Mouse (Mus musculus) adrenal gland (tissue): ENCODE measurements around the gene Btg1.

Source experiments
- intact Hi-C: fragments of 180-260 bp; cut with DNase I; formaldehyde crosslinking; loops from one replicate; pipeline ENCODE4 v1.15.1; 2025

Btg1 gene

GRCm38 (mm10) chr10:96628913-96629199 lies 12.1 kb downstream of the Btg1 start:
- intact Hi-C loops = no loop called here

DNA sequence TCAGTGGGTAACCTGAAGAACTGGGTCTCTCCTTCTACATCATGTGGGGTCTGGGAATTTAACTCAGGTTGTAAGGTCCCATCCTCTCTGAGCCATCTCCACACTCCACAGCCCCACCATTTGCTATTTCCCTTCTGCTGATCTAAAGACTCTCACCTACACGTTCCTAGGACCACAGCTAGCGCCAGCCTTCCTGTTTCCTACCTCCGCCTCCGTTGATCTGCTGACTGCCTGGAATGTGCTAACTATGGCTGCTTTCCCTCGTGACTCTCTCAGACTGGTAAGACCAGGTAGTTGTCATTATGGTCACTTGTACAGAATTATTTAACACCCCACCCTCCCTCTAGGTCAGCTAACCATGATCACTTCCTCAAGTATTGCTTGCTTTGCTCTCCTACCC lies 13.3 kb downstream of the Btg1 start:
- intact Hi-C loops = no loop called here

DNA sequence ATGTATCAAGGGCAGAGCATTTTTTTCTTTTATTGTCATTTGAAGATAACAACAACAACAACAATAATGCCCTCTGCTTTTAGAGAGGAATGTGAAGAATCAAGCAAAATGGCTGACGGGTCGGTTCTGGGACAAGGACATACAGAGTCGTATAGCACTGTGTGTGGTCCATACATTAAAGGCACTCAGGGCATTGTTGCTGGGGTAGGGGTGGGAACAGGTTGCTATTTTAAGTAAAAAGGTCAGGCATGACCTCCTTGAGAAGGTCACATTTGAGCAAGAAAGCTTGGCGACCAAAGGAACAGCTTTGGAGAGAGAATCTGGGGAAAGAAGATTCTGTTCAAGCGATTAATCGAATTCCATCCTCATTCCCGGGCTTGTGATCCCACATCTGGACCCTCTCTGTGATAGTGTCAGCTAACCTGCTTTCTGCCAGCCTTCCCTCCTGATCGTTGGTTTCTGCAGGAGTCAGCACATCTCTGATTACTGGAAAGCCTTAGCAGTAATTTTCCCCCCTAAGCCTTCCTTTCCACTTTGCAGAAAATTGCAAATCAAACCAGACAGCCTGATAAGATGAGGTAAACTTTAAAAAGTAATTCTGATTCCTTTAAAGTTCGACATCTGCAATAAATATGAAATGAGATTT lies 14.4 kb downstream of the Btg1 start:
- intact Hi-C loops = no loop called here

GRCm38 (mm10) chr10:96632271-96633144 lies 15.7 kb downstream of the Btg1 start:
- intact Hi-C loops = no loop called here

- intact Hi-C loops = no loop called here
Measured at GRCm38 (mm10) chr10:96633145-96633516, 16.3 kb downstream of the Btg1 start.

- intact Hi-C loops = no loop called here
Measured at GRCm38 (mm10) chr10:96635472-96635871, 18.7 kb downstream of the Btg1 start.

GRCm38 (mm10) chr10:96638477-96638876 lies 21.7 kb downstream of the Btg1 start:
- intact Hi-C loops = no loop called here

- intact Hi-C loops = no loop called here
Measured at GRCm38 (mm10) chr10:96642014-96642413, 25.2 kb downstream of the Btg1 start.

DNA sequence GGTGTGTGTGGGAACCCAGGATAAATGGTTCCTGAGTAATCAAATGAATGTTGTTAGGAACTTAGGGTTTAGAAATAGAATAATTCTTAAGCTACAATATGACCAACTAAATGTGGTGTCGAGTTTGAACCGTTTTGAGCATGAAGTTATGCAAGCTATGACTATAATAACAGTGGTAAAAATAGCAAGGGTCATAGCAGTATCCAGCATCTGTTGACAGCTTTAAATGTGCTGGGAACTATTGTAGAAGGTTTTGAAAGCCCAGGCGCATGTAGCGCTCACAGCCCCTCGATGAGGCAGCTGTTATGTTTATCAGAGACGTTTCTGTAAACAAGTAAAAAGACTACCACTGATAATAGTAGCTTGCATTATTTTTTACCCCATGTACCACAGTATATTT lies 25.9 kb downstream of the Btg1 start:
- intact Hi-C loops = no loop called here

DNA sequence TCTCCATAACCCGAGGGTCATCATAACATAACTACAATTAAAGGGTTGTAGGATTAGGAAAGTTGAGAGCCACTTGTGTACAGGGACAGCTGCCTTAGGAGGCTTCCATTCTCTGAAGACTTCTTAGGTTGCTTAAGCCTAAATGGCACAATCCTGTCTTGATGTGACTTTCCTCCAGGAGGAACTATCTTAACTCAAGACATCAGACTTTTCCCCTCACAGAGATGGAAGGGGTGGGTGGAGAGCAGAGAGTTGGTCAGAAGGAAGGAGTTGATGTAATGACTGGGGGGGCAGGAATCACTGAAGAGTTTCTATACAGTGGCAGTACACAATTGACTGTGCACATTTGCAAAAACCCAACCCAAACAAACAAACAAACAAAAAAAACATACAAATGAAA lies 28.4 kb downstream of the Btg1 start:
- intact Hi-C loops = no loop called here

GRCm38 (mm10) chr10:96646024-96646866 lies 29.4 kb downstream of the Btg1 start:
- intact Hi-C loops = no loop called here

DNA sequence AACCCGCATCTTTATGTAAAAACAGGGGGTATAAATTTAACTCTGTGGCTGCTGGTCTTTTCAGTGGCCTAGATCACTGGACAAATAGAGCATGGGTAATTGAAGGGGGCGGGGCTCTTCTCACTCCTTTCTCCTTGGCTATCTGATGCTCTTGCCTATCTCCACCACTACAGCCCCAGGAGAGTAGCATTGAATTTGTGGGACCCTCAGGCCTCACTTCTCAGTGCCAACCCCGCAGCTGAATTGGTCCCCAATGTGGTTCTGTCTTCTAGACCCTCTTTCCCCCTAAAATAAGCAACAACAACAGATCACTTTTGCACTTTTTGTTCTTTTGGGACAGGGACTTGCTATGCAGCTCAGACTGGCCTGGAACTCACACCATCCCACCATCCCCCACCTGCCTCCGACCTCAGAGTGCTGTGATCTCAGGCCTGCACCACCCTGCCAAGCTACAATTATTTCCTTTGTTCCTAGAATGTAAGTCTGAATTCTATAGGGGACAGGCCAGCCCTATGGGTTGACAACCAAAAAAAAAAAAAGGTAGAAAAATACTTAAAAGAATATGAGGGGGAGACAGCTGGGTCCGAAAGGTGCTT lies 30.2 kb downstream of the Btg1 start:
- intact Hi-C loops = no loop called here

DNA sequence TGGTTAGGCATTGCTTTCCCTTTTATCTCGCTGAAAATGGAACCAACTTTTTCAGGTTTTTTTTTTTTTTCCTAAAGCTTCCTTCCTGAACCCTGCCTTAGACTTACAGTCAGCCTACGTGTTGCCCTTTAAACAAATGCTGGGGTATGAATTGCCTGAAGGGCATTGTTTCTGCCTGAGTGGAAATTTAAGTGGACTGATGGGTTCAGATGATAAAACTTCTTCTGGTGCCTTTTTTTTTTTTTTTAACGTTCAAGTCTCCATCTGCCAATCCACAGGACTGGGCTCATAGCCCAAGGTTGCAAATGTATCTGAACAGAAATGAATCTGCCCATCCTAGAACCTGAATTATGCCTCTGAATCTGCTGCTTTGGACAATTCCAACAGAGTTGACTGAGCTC lies 31.4 kb downstream of the Btg1 start:
- intact Hi-C loops = no loop called here

DNA sequence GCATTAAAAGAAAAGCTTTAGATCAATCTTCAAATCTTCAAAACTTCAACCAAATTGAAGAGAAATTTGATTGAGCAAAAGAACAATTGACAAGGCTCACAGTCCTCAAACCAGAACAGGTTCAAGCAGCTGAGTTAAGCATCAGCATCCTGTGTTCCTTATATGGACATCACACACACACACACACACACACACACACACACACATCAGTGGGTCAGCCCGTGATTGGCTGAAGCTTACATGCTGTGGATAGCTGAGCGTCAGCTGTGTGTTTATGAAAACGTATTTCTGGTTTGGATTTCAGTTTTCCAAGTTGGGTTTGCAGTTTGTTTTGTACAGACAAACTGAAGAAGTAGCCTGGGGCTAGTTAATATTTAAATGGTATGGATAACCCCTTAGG lies 32.7 kb downstream of the Btg1 start:
- intact Hi-C loops = no loop called here

- intact Hi-C loops = no loop called here
Measured at GRCm38 (mm10) chr10:96652372-96652771, 35.6 kb downstream of the Btg1 start.

GRCm38 (mm10) chr10:96653030-96653429 lies 36.2 kb downstream of the Btg1 start:
- intact Hi-C loops = no loop called here

GRCm38 (mm10) chr10:96654079-96654478 lies 37.3 kb downstream of the Btg1 start:
- intact Hi-C loops = no loop called here

- intact Hi-C loops = no loop called here
Measured at GRCm38 (mm10) chr10:96654576-96654975, 37.8 kb downstream of the Btg1 start.

DNA sequence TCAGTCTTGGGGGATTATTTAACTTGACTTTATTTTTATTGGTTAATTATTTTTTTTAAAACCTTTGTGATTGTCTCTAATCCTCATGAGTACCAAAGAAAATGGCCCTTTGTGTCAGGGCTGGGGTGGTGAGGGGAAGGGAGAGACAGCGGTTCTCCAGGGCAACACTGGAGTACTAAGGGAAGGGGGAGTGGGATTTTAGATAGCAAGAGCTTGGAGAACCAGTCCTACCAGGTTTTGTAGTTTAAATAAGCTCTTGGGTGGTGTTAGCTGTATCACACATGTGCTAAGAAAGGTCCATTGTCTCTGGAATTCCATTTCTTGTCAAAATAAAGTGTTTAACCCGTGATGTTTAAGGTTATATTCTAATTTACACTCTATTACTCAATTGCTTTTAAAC lies 38.3 kb downstream of the Btg1 start:
- intact Hi-C loops = no loop called here

DNA sequence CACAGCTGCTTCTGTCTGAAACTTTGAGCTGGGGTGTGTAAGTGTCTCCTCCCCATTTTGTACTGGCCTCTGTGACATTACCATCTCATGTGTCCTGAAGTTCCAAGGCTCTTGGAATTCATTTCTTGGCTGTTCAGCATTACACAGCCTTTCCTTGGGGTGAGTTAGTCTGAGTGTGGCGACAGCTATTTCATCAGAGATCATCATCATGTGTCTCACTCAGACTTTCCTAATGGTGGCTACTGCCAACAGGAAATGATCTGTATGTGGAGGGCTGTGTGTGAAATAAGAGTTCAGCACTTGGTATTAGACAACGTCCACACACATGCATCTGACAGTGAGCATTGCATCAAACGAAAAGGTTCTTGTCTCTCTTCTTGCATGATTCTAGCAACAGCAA lies 39.4 kb downstream of the Btg1 start:
- intact Hi-C loops = no loop called here

GRCm38 (mm10) chr10:96658906-96659305 lies 42.1 kb downstream of the Btg1 start:
- intact Hi-C loops = no loop called here
